Mouse (Mus musculus): ENCODE measurements around the gene Dlx4.

- no peak for TF ChIP-seq CTCF (IDR thresholded peaks at IDR 0.05; ENCODE audit: low read depth, low read length)
- TF ChIP-seq POLR2A (IDR thresholded peaks at IDR 0.05; ENCODE audit: extremely low read depth, insufficient read depth, low read length): no peak
Measured at GRCm38 (mm10) chr11:95189863-95190262, 43.8 kb upstream of the Dlx4 start.
